Mouse (Mus musculus) midbrain, embryonic 15.5 days (tissue): ENCODE data around the gene Drc7. TPM values are rescaled to one million over a fixed set of nuclear protein-coding genes. Genes with fewer than 3 reads are reported as not detected.
A peak's percentile ranks its signal among the peaks of the same experiment; 100 is the strongest.

Source experiments
- ATAC-seq: fragments of 200-750 bp; cut with Nextera tagmentation; replicated peaks from 2 replicates; pipeline ENCODE4 v1.8.0; 2017; ENCODE audit warnings: moderate TSS enrichment
- H3K27ac ChIP-seq: fragments of 300-500 bp; sonication (generic); 2 replicates; pipeline ENCODE4 v1.5.1; 2015; ENCODE audit warnings: mild to moderate bottlenecking, inconsistent platforms
- H3K27me3 ChIP-seq: fragments of 300-500 bp; sonication (generic); replicated peaks from 2 replicates; pipeline ENCODE4 v1.6.1; 2015; ENCODE audit warnings: inconsistent platforms
- H3K36me3 ChIP-seq: fragments of 300-500 bp; sonication (generic); replicated peaks from 2 replicates; pipeline ENCODE4 v1.6.1; 2015; ENCODE audit warnings: inconsistent platforms
- H3K4me1 ChIP-seq: fragments of 300-500 bp; sonication (generic); 2 replicates; pipeline ENCODE4 v1.6.1; 2015; ENCODE audit warnings: inconsistent platforms
- H3K4me2 ChIP-seq: fragments of 300-500 bp; sonication (generic); 2 replicates; pipeline ENCODE4 v1.6.1; 2015; ENCODE audit warnings: inconsistent platforms, mild to moderate bottlenecking, moderate library complexity
- H3K4me3 ChIP-seq: fragments of 300-500 bp; sonication (generic); 2 replicates; pipeline ENCODE4 v1.5.1; 2015; ENCODE audit warnings: mild to moderate bottlenecking, inconsistent platforms
- H3K9ac ChIP-seq: fragments of 300-500 bp; sonication (generic); 2 replicates; pipeline ENCODE4 v1.6.1; 2015; ENCODE audit warnings: mild to moderate bottlenecking, inconsistent platforms
- H3K9me3 ChIP-seq: fragments of 300-500 bp; sonication (generic); 2 replicates; pipeline ENCODE4 v1.6.1; 2016; ENCODE audit warnings: inconsistent platforms
- WGBS: fragments of 180-500 bp; shearing (Covaris S2); methylation state at CpG from one replicate; pipeline ENCODE4 v1.1.7; 2015; ENCODE audit warnings: mixed read lengths; 5-methylcytosine and 5-hydroxymethylcytosine counted together
- polyA plus RNA-seq: library from polyadenylated mRNA; unstranded; fragments of >200 nt; fragmentation: Nextera tagmentation; extraction: Ambion mirVana; gene quantifications from 2 replicates; pipeline ENCODE4 v1.2.1, GENCODE M21; 2015

The Drc7 gene
- polyA plus RNA-seq, 1 experiment from 2014 or later, result 1.5 TPM

- WGBS, result 56% methylated on average over 3 of the region's 3 CpGs
- no peak overlapping the region for H3K27ac ChIP-seq
- no peaks in the 10 kb centered on the region for H3K36me3 ChIP-seq
- no peaks in the 10 kb centered on the region for H3K4me1 ChIP-seq
- no peaks in the 10 kb centered on the region for H3K27me3 ChIP-seq
- H3K9ac ChIP-seq, result no peak overlapping the region
- H3K9me3 ChIP-seq, result no peaks in the 10 kb centered on the region
- no peak overlapping the region for H3K4me3 ChIP-seq
- H3K4me2 ChIP-seq, result no peak overlapping the region
- ATAC-seq, result no peak
These were observed 12.7 kb downstream of the Drc7 start for GRCm38 (mm10) chr8:95067582-95067981.

GRCm38 (mm10) chr8:95075504-95075903, 20.6 kb downstream of the Drc7 start:
- Histone ChIP-seq H3K36me3 (no peaks in the 10 kb centered on the region), H3K4me3 (no peak overlapping the region), H3K9me3 (no peaks in the 10 kb centered on the region), H3K4me2 (no peak overlapping the region), H3K4me1 (peaks cover 4% of the 10 kb centered on the region), H3K9ac (no peak overlapping the region), H3K27ac (no peak overlapping the region), H3K27me3 (no peaks in the 10 kb centered on the region)
- WGBS, result 77% methylated on average over 3 of the region's 3 CpGs
- ATAC-seq, result no peak

- Histone ChIP-seq H3K4me2 (no peak overlapping the region), H3K4me3 (no peak overlapping the region), H3K36me3 (no peaks in the 10 kb centered on the region), H3K4me1 (peaks cover 4% of the 10 kb centered on the region), H3K9ac (no peak overlapping the region), H3K27me3 (no peaks in the 10 kb centered on the region), H3K27ac (no peak overlapping the region), H3K9me3 (no peaks in the 10 kb centered on the region)
- WGBS, result 84% methylated on average over 17 of the region's 17 CpGs
- ATAC-seq, result no peak
These were observed 21.2 kb downstream of the Drc7 start for GRCm38 (mm10) chr8:95076151-95076550.

- Histone ChIP-seq H3K4me2 (no peak overlapping the region), H3K36me3 (no peaks in the 10 kb centered on the region), H3K9ac (no peak overlapping the region), H3K9me3 (no peaks in the 10 kb centered on the region), H3K4me3 (no peak overlapping the region), H3K27me3 (no peaks in the 10 kb centered on the region), H3K4me1 (peaks cover 21% of the 10 kb centered on the region), H3K27ac (no peak overlapping the region)
- no peak for ATAC-seq
- 82% methylated on average over 3 of the region's 3 CpGs for WGBS
These were observed 23.2 kb downstream of the Drc7 start for GRCm38 (mm10) chr8:95078055-95078454.

GRCm38 (mm10) chr8:95079305-95079704, 24.4 kb downstream of the Drc7 start:
- H3K4me3 ChIP-seq, result no peak overlapping the region
- no peaks in the 10 kb centered on the region for H3K9me3 ChIP-seq
- no peaks in the 10 kb centered on the region; the same call in 1 of the 2 replicates for H3K36me3 ChIP-seq
- no peak overlapping the region for H3K27ac ChIP-seq
- peaks cover 29% of the 10 kb centered on the region for H3K4me1 ChIP-seq
- no peaks in the 10 kb centered on the region for H3K27me3 ChIP-seq
- ATAC-seq, result no peak
- no peak overlapping the region for H3K9ac ChIP-seq
- 85% methylated on average over 4 of the region's 4 CpGs for WGBS
- no peak overlapping the region for H3K4me2 ChIP-seq

GRCm38 (mm10) chr8:95080381-95081341, 25.8 kb downstream of the Drc7 start, which contains the start of gene Katnb1:
Katnb1 (plus strand) TSS chr8:95081186.
- Histone ChIP-seq H3K4me3 (peak within 1 kb of the TSS; percentile 79), H3K9me3 (no peaks in the 10 kb centered on the region), H3K4me2 (peak within 1 kb of the TSS; percentile 78), H3K4me1 (peaks cover 29% of the 10 kb centered on the region), H3K9ac (peak within 1 kb of the TSS; percentile 82), H3K36me3 (no peaks in the 10 kb centered on the region; the same call in 1 of the 2 replicates), H3K27me3 (no peaks in the 10 kb centered on the region), H3K27ac (peak within 1 kb of the TSS; percentile 81)
- under 1% methylated on average over 47 of the region's 47 CpGs for WGBS
- peak; percentile 98 for ATAC-seq

- Histone ChIP-seq H3K4me2 (peak overlapping the region; percentile 68), H3K9ac (peak overlapping the region; percentile 82), H3K9me3 (no peaks in the 10 kb centered on the region), H3K27me3 (no peaks in the 10 kb centered on the region), H3K27ac (peak overlapping the region; percentile 81), H3K4me1 (peaks cover 29% of the 10 kb centered on the region), H3K4me3 (peak overlapping the region; percentile 79), H3K36me3 (no peaks in the 10 kb centered on the region; the same call in 1 of the 2 replicates)
- no peak for ATAC-seq
- 10% methylated on average over 11 of the region's 11 CpGs for WGBS
These were observed 26.7 kb downstream of the Drc7 start for GRCm38 (mm10) chr8:95081650-95082049.

- Histone ChIP-seq H3K9ac (no peak overlapping the region; the same call in 1 of the 2 replicates), H3K4me2 (no peak overlapping the region), H3K27me3 (no peaks in the 10 kb centered on the region), H3K27ac (no peak overlapping the region), H3K4me3 (no peak overlapping the region), H3K36me3 (peaks cover 18% of the 10 kb centered on the region), H3K4me1 (peaks cover 29% of the 10 kb centered on the region), H3K9me3 (no peaks in the 10 kb centered on the region)
- 93% methylated on average over 4 of the region's 4 CpGs for WGBS
- ATAC-seq, result no peak
These were observed 29.4 kb downstream of the Drc7 start for GRCm38 (mm10) chr8:95084261-95084660.

- H3K4me1 ChIP-seq, result peaks cover 29% of the 10 kb centered on the region
- H3K27me3 ChIP-seq, result no peaks in the 10 kb centered on the region
- no peak for ATAC-seq
- no peak overlapping the region; the same call in 1 of the 2 replicates for H3K9ac ChIP-seq
- no peak overlapping the region for H3K4me2 ChIP-seq
- H3K9me3 ChIP-seq, result no peaks in the 10 kb centered on the region
- no peak overlapping the region for H3K27ac ChIP-seq
- peaks cover 19% of the 10 kb centered on the region for H3K36me3 ChIP-seq
- 90% methylated on average over 10 of the region's 10 CpGs for WGBS
- H3K4me3 ChIP-seq, result no peak overlapping the region
These were observed 30.0 kb downstream of the Drc7 start for GRCm38 (mm10) chr8:95084744-95085431.

GRCm38 (mm10) chr8:95085432-95086141, 30.7 kb downstream of the Drc7 start:
- no peak overlapping the region; the same call in 1 of the 2 replicates for H3K9ac ChIP-seq
- no peak for ATAC-seq
- peaks cover 25% of the 10 kb centered on the region for H3K4me1 ChIP-seq
- no peak overlapping the region for H3K27ac ChIP-seq
- no peak overlapping the region for H3K4me3 ChIP-seq
- H3K27me3 ChIP-seq, result no peaks in the 10 kb centered on the region
- peaks cover 19% of the 10 kb centered on the region for H3K36me3 ChIP-seq
- WGBS, result 83% methylated on average over 7 of the region's 7 CpGs
- H3K9me3 ChIP-seq, result no peaks in the 10 kb centered on the region
- no peak overlapping the region for H3K4me2 ChIP-seq

GRCm38 (mm10) chr8:95093574-95093973, 38.7 kb downstream of the Drc7 start:
- Histone ChIP-seq H3K4me3 (no peak overlapping the region), H3K36me3 (peaks cover 45% of the 10 kb centered on the region), H3K27me3 (no peaks in the 10 kb centered on the region), H3K9ac (no peak overlapping the region), H3K4me2 (no peak overlapping the region), H3K4me1 (no peaks in the 10 kb centered on the region), H3K9me3 (no peaks in the 10 kb centered on the region), H3K27ac (no peak overlapping the region)
- WGBS, result 90% methylated on average over 4 of the region's 4 CpGs
- no peak for ATAC-seq

GRCm38 (mm10) chr8:95099009-95099408, 44.1 kb downstream of the Drc7 start:
- no peak overlapping the region for H3K9ac ChIP-seq
- no peak overlapping the region for H3K4me3 ChIP-seq
- H3K4me1 ChIP-seq, result no peaks in the 10 kb centered on the region
- peaks cover 33% of the 10 kb centered on the region for H3K36me3 ChIP-seq
- ATAC-seq, result peak; percentile 65
- H3K9me3 ChIP-seq, result no peaks in the 10 kb centered on the region
- H3K4me2 ChIP-seq, result no peak overlapping the region
- 28% methylated on average over 5 of the region's 5 CpGs for WGBS
- H3K27me3 ChIP-seq, result no peaks in the 10 kb centered on the region
- no peak overlapping the region for H3K27ac ChIP-seq
